Mouse (Mus musculus) hindbrain, embryonic 11.5 days (tissue): ENCODE data around the gene Avpr2. TPM values are rescaled to one million over a fixed set of nuclear protein-coding genes. Genes with fewer than 3 reads are reported as not detected.
A peak's percentile ranks its signal among the peaks of the same experiment; 100 is the strongest.

Experiments used
- ATAC-seq: fragments of 200-750 bp; cut with Nextera tagmentation; 2 replicates; pipeline ENCODE4 v1.8.0; 2017; ENCODE audit warnings: mild to moderate bottlenecking, moderate TSS enrichment, moderate library complexity; ENCODE audit not compliant: low FRiP score
- DNase-seq: peaks from one replicate; pipeline ENCODE4 v3.0.0-alpha.2; 2015; ENCODE audit warnings: low spot score
- H3K27ac ChIP-seq: fragments of 300-500 bp; sonication (generic); 2 replicates; pipeline ENCODE4 v1.5.1; 2014; ENCODE audit warnings: mild to moderate bottlenecking, low read depth, low read length
- H3K27me3 ChIP-seq: fragments of 300-500 bp; sonication (generic); 2 replicates; pipeline ENCODE4 v1.6.1; 2014; ENCODE audit warnings: mild to moderate bottlenecking, low read length, moderate library complexity, mixed read lengths; ENCODE audit not compliant: control insufficient read depth, insufficient read depth
- H3K36me3 ChIP-seq: fragments of 300-500 bp; sonication (generic); 2 replicates; pipeline ENCODE4 v1.6.1; 2014; ENCODE audit warnings: mild to moderate bottlenecking, low read length, moderate library complexity, mixed read lengths; ENCODE audit not compliant: control insufficient read depth, insufficient read depth
- H3K4me1 ChIP-seq: fragments of 300-500 bp; sonication (generic); replicated peaks from 2 replicates; pipeline ENCODE4 v1.6.1; 2014; ENCODE audit warnings: low read length, mixed read lengths; ENCODE audit not compliant: control insufficient read depth, insufficient read depth
- H3K4me2 ChIP-seq: fragments of 300-500 bp; sonication (generic); replicated peaks from 2 replicates; pipeline ENCODE4 v1.6.1; 2014; ENCODE audit warnings: mild to moderate bottlenecking, low read depth, low read length
- H3K4me3 ChIP-seq: fragments of 300-500 bp; sonication (generic); 2 replicates; pipeline ENCODE4 v1.5.1; 2014; ENCODE audit warnings: low read depth, low read length
- H3K9ac ChIP-seq: fragments of 300-500 bp; sonication (generic); 2 replicates; pipeline ENCODE4 v1.6.1; 2014; ENCODE audit warnings: low read depth, low read length
- H3K9me3 ChIP-seq: fragments of 300-500 bp; sonication (generic); 2 replicates; pipeline ENCODE4 v1.6.1; 2016; ENCODE audit warnings: low read length; ENCODE audit not compliant: control insufficient read depth
- WGBS: fragments of 180-500 bp; shearing (Covaris S2); extraction: QIAGEN DNeasy Blood & Tissue Kit; methylation state at CpG from one replicate; pipeline ENCODE4 v1.1.7; 2014; 5-methylcytosine and 5-hydroxymethylcytosine counted together
- polyA plus RNA-seq: library from polyadenylated mRNA; unstranded; fragments of >200 nt; fragmentation: Nextera tagmentation; extraction: Ambion mirVana; gene quantifications from 2 replicates; pipeline ENCODE4 v1.2.1, GENCODE M21; 2014

Avpr2 gene
- polyA plus RNA-seq, 1 experiment from 2014 or later, result 0.11 TPM

GRCm38 (mm10) chrX:73875881-73876280, 16.0 kb upstream of the Avpr2 start:
- ATAC-seq, result no peak

GRCm38 (mm10) chrX:73877014-73877413, 14.9 kb upstream of the Avpr2 start:
- no peaks in the 10 kb centered on the region for H3K36me3 ChIP-seq
- no peaks in the 10 kb centered on the region; the same call in 1 of the 2 replicates for H3K27me3 ChIP-seq
- no peaks in the 10 kb centered on the region for H3K4me1 ChIP-seq
- 95% methylated on average over 1 of the region's 1 CpGs for WGBS
- H3K27ac ChIP-seq, result no peak overlapping the region
- DNase-seq (no peak), ATAC-seq (no peak)
- H3K9ac ChIP-seq, result no peak overlapping the region
- no peaks in the 10 kb centered on the region for H3K9me3 ChIP-seq
- H3K4me3 ChIP-seq, result no peak overlapping the region
- H3K4me2 ChIP-seq, result no peak overlapping the region

More at GRCm38 (mm10) chrX:73875881-73876280, 16.0 kb upstream of the Avpr2 start:
- DNase-seq, result no peak
- H3K4me2 ChIP-seq, result no peak overlapping the region
- 59% methylated on average over 2 of the region's 2 CpGs for WGBS
- no peak overlapping the region for H3K27ac ChIP-seq
- H3K36me3 ChIP-seq, result no peaks in the 10 kb centered on the region
- no peaks in the 10 kb centered on the region for H3K9me3 ChIP-seq
- no peak overlapping the region for H3K9ac ChIP-seq
- no peaks in the 10 kb centered on the region for H3K4me1 ChIP-seq
- H3K4me3 ChIP-seq, result no peak overlapping the region
- H3K27me3 ChIP-seq, result no peaks in the 10 kb centered on the region; the same call in 1 of the 2 replicates

- H3K36me3 ChIP-seq, result no peaks in the 10 kb centered on the region
- no peaks in the 10 kb centered on the region; the same call in 1 of the 2 replicates for H3K27me3 ChIP-seq
- peak overlapping the region; percentile 55 for H3K9ac ChIP-seq
- no peaks in the 10 kb centered on the region for H3K9me3 ChIP-seq
- H3K4me2 ChIP-seq, result peak overlapping the region; percentile 63
- ATAC-seq (peak; percentile 63), DNase-seq (peak; percentile 46)
- peak overlapping the region; percentile 17; the same call in 1 of the 2 replicates for H3K27ac ChIP-seq
- 10% methylated on average over 28 of the region's 48 CpGs for WGBS
- H3K4me3 ChIP-seq, result peak overlapping the region; percentile 42
- H3K4me1 ChIP-seq, result no peaks in the 10 kb centered on the region
Measured at GRCm38 (mm10) chrX:73880194-73881035, 11.5 kb upstream of the Avpr2 start.

GRCm38 (mm10) chrX:73881036-73881427, 10.9 kb upstream of the Avpr2 start:
- WGBS, result 18% methylated on average over 16 of the region's 16 CpGs
- DNase-seq (peak; percentile 30), ATAC-seq (peak; percentile 61)
- no peaks in the 10 kb centered on the region for H3K4me1 ChIP-seq
- H3K27me3 ChIP-seq, result no peaks in the 10 kb centered on the region; the same call in 1 of the 2 replicates
- peak overlapping the region; percentile 42 for H3K4me3 ChIP-seq
- H3K36me3 ChIP-seq, result no peaks in the 10 kb centered on the region
- H3K4me2 ChIP-seq, result peak overlapping the region; percentile 63
- H3K27ac ChIP-seq, result 0 out of 2 replicates have a peak overlapping the region, but pooled peaks have one; percentile 17
- H3K9ac ChIP-seq, result peak overlapping the region; percentile 55; the same call in 1 of the 2 replicates
- H3K9me3 ChIP-seq, result no peaks in the 10 kb centered on the region

GRCm38 (mm10) chrX:73881463-73881862, 10.4 kb upstream of the Avpr2 start:
- 19% methylated on average over 6 of the region's 6 CpGs for WGBS
- Histone ChIP-seq H3K36me3 (no peaks in the 10 kb centered on the region), H3K9ac (no peak overlapping the region), H3K9me3 (no peaks in the 10 kb centered on the region), H3K27me3 (no peaks in the 10 kb centered on the region; the same call in 1 of the 2 replicates), H3K27ac (no peak overlapping the region), H3K4me3 (no peak overlapping the region), H3K4me2 (peak overlapping the region; percentile 63), H3K4me1 (no peaks in the 10 kb centered on the region)
- ATAC-seq, result peak; percentile 53
- DNase-seq, result peak; percentile 20

- Histone ChIP-seq H3K4me3 (no peak overlapping the region), H3K9me3 (no peaks in the 10 kb centered on the region), H3K9ac (no peak overlapping the region), H3K27me3 (no peaks in the 10 kb centered on the region), H3K4me1 (no peaks in the 10 kb centered on the region), H3K27ac (no peak overlapping the region), H3K36me3 (no peaks in the 10 kb centered on the region), H3K4me2 (no peak overlapping the region)
- 95% methylated on average over 14 of the region's 14 CpGs for whole genome bisulfite sequencing
- ATAC-seq (no peak), DNase-seq (no peak)
Measured at GRCm38 (mm10) chrX:73892833-73893232, 931 bp downstream of the Avpr2 start.

GRCm38 (mm10) chrX:73895719-73896118, 3.8 kb downstream of the Avpr2 start, which contains the start of gene L1cam:
L1cam (minus strand) TSS chrX:73896105.
- DNase-seq, result peak; percentile 44
- H3K27ac ChIP-seq, result no peak within 1 kb of the TSS
- H3K4me3 ChIP-seq, result no peak within 1 kb of the TSS

GRCm38 (mm10) chrX:73897959-73898358, 6.1 kb downstream of the Avpr2 start:
- 61% methylated on average over 3 of the region's 3 CpGs for WGBS
- Histone ChIP-seq H3K27me3 (no peaks in the 10 kb centered on the region), H3K4me3 (no peak overlapping the region), H3K27ac (no peak overlapping the region), H3K9me3 (no peaks in the 10 kb centered on the region), H3K36me3 (no peaks in the 10 kb centered on the region), H3K4me1 (no peaks in the 10 kb centered on the region), H3K4me2 (no peak overlapping the region), H3K9ac (no peak overlapping the region)
- DNase-seq (no peak), ATAC-seq (no peak)

More at GRCm38 (mm10) chrX:73895719-73896118, 3.8 kb downstream of the Avpr2 start, which contains the start of gene L1cam:
- Histone ChIP-seq H3K36me3 (no peaks in the 10 kb centered on the region), H3K9me3 (no peaks in the 10 kb centered on the region), H3K9ac (no peak within 1 kb of the TSS), H3K4me2 (no peak within 1 kb of the TSS), H3K4me1 (no peaks in the 10 kb centered on the region), H3K27me3 (no peaks in the 10 kb centered on the region)
- ATAC-seq, result no peak
- 27% methylated on average over 2 of the region's 2 CpGs for WGBS
